Mouse (Mus musculus) heart, adult 2 months (tissue): ENCODE data around the gene Syt15. TPM values are rescaled to one million over a fixed set of nuclear protein-coding genes. Genes with fewer than 3 reads are reported as not detected.

Source experiments
- DNase-seq, 2 experiments: peaks; one replicate each; pipeline ENCODE4 v3.0.0; 2021
- H3K27ac ChIP-seq: fragments of 200-600 bp; 2 replicates; pipeline ENCODE4 v1.8.1; 2022
- H3K27me3 ChIP-seq: fragments of 200-500 bp; 2 replicates; pipeline ENCODE4 v1.6.1; 2012; ENCODE audit warnings: mild to moderate bottlenecking, low read length, inconsistent platforms, mixed read lengths; ENCODE audit not compliant: control insufficient read depth, insufficient read depth
- H3K36me3 ChIP-seq: fragments of 200-500 bp; 2 replicates; pipeline ENCODE4 v1.6.1; 2012; ENCODE audit warnings: low read length, inconsistent platforms; ENCODE audit not compliant: control insufficient read depth, insufficient read depth
- H3K4me1 ChIP-seq: fragments of 200-500 bp; 2 replicates; pipeline ENCODE4 v1.6.1; 2011; ENCODE audit warnings: low read length; ENCODE audit not compliant: control insufficient read depth, insufficient read depth
- H3K4me3 ChIP-seq: fragments of 200-600 bp; 2 replicates; pipeline ENCODE4 v1.8.1; 2022
- H3K79me2 ChIP-seq: fragments of 200-500 bp; replicated peaks from 2 replicates; pipeline ENCODE4 v1.6.1; 2012; ENCODE audit warnings: mild to moderate bottlenecking, inconsistent platforms, low read length, moderate library complexity, mixed read lengths; ENCODE audit not compliant: control insufficient read depth, insufficient read depth
- H3K9ac ChIP-seq: fragments of 200-500 bp; 2 replicates; pipeline ENCODE4 v1.6.1; 2012; ENCODE audit warnings: low read depth, mild to moderate bottlenecking, control low read depth, inconsistent platforms, low read length, mixed read lengths
- CTCF ChIP-seq: fragments of 200-600 bp; IDR thresholded peaks from 2 replicates; pipeline ENCODE4 v1.8.1; 2022; ENCODE audit warnings: antibody characterized with exemption, mild to moderate bottlenecking, moderate library complexity
- EP300 ChIP-seq: fragments of 200-500 bp; IDR thresholded peaks from 2 replicates; pipeline ENCODE4 v1.6.1; 2011; ENCODE audit warnings: low read depth, low read length, control low read depth; ENCODE audit not compliant: insufficient read depth
- POLR2A ChIP-seq: fragments of 200-500 bp; IDR thresholded peaks from 2 replicates; pipeline ENCODE4 v1.6.1; 2011; ENCODE audit warnings: mild to moderate bottlenecking, low read depth, low read length, control low read depth; ENCODE audit not compliant: insufficient read depth
- WGBS: fragments of 180-500 bp; shearing (Covaris S2); methylation state at CpG from one replicate; pipeline ENCODE4 v1.1.7; 2018; 5-methylcytosine and 5-hydroxymethylcytosine counted together
- intact Hi-C: fragments of 180-260 bp; cut with DNase I; formaldehyde crosslinking; loops from one replicate; pipeline ENCODE4 v1.15.1; 2025
- polyA plus RNA-seq: library from polyadenylated mRNA; depleted of rRNA; stranded (reverse); fragments of >200 nt; gene quantifications from 2 replicates; pipeline ENCODE4 v1.2.3, GENCODE M21; 2012
- total RNA-seq, 2 experiments: library from RNA; stranded (reverse); gene quantifications; 2 replicates each; pipeline ENCODE4 v1.2.3; 2021

The Syt15 gene
- total and polyA plus RNA-seq, 3 experiments = 0.43 to 1.6 (median 0.78) TPM

GRCm38 (mm10) chr14:34209080-34209479 lies 10.3 kb upstream of the Syt15 start:
- no peak overlapping the region for H3K27ac ChIP-seq
- 60% methylated on average over 4 of the region's 4 CpGs for WGBS
- H3K27me3 ChIP-seq = no peaks in the 10 kb centered on the region
- TF ChIP-seq CTCF (no peak), EP300 (no peak), POLR2A (no peak)
- no peak overlapping the region for H3K9ac ChIP-seq
- H3K4me1 ChIP-seq = no peaks in the 10 kb centered on the region
- H3K4me3 ChIP-seq = no peak overlapping the region
- no peaks in the 10 kb centered on the region for H3K36me3 ChIP-seq
- intact Hi-C loops = loop anchor here (2.0 to 10.0 kb wide), 2 partner anchors 128 to 254 kb away; partner anchors contain the start of gene Rbp3
- no peak for DNase-seq
- no peaks in the 10 kb centered on the region for H3K79me2 ChIP-seq

GRCm38 (mm10) chr14:34209942-34210341 lies 9.5 kb upstream of the Syt15 start:
- Histone ChIP-seq H3K27ac (no peak overlapping the region), H3K4me3 (no peak overlapping the region), H3K36me3 (no peaks in the 10 kb centered on the region), H3K9ac (no peak overlapping the region), H3K27me3 (no peaks in the 10 kb centered on the region), H3K79me2 (no peaks in the 10 kb centered on the region), H3K4me1 (no peaks in the 10 kb centered on the region)
- intact Hi-C loops = loop anchor here (2.0 to 10.0 kb wide), 2 partner anchors 129 to 255 kb away; partner anchors contain the start of gene Rbp3
- TF ChIP-seq CTCF (no peak), EP300 (no peak), POLR2A (no peak)
- no peak for DNase-seq
- WGBS = 88% methylated on average over 4 of the region's 4 CpGs

DNA sequence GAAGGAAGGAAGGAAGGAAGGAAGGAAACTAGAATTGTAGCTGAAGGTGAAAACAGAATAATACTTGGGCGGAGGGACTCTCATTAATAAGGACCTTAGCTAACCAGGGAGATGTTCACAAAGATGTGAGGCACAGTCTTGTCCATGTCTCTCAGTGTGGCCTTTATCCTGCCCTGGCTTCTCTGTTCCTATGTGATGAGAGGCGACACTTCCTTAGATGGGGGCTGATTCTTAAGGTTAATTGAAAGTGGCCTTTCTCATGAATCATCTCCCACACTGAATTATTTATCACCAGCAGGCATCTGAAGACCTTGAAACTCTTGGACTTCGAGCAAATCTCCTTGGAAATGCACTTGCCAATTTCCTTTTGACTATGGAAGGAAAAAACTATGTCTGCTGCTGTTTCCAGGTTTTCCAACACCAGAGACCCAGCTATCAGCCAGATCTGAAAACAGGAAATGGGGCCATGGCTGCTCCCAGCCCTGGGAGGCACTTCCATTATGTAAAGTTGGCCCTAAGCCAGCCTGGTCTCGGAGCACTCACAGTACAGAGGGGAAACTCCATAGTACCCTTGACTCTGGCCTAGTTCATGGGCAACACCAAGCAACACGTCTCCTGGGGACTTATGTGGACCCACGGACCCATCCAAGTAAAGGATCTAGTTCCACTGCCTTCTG lies 3.8 kb upstream of the Syt15 start:
- Histone ChIP-seq H3K36me3 (no peaks in the 10 kb centered on the region), H3K4me1 (no peaks in the 10 kb centered on the region), H3K4me3 (no peak overlapping the region), H3K79me2 (no peaks in the 10 kb centered on the region), H3K27ac (no peak overlapping the region), H3K27me3 (no peaks in the 10 kb centered on the region), H3K9ac (no peak overlapping the region)
- intact Hi-C loops = no loop called here
- 49% methylated on average over 6 of the region's 6 CpGs for WGBS
- peak in 1 of 2 experiments; percentile 12 for DNase-seq
- TF ChIP-seq CTCF (no peak), POLR2A (no peak), EP300 (no peak)

- Histone ChIP-seq H3K27me3 (no peaks in the 10 kb centered on the region), H3K4me3 (no peak overlapping the region), H3K9ac (no peak overlapping the region), H3K79me2 (no peaks in the 10 kb centered on the region), H3K27ac (no peak overlapping the region), H3K4me1 (peaks cover 1% of the 10 kb centered on the region; the same call in 1 of the 2 replicates), H3K36me3 (no peaks in the 10 kb centered on the region)
- intact Hi-C loops = no loop called here
- 7% methylated on average over 29 of the region's 29 CpGs for WGBS
- DNase-seq = peak in 1 of 2 experiments; percentile 11
- TF ChIP-seq CTCF (no peak), POLR2A (no peak), EP300 (no peak)
Measured at GRCm38 (mm10) chr14:34219786-34220198, 397 bp downstream of the Syt15 start.

DNA sequence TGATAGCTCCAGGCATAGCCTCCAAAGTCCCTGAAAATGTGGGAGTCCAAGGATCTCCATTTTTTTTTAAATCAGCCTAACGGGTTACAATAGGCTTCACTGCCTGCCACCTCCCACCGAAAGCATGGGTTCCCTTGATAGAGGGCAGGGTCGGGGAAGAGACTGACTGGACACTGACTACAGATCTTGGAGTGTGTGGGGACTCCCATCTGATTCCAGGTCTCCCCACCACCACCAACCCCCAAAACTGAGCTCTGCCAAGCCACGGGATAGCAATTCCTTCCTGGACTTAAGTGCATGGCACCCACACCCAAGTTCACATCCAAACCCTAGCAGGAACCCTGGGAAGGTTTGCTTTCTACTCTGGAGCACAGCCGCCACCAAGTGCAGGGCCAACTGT lies 1.0 kb downstream of the Syt15 start:
- no peaks in the 10 kb centered on the region for H3K36me3 ChIP-seq
- H3K9ac ChIP-seq = no peak overlapping the region
- H3K4me1 ChIP-seq = peaks cover 1% of the 10 kb centered on the region; the same call in 1 of the 2 replicates
- no peak for DNase-seq
- H3K27ac ChIP-seq = no peak overlapping the region
- no peaks in the 10 kb centered on the region for H3K79me2 ChIP-seq
- no peak overlapping the region for H3K4me3 ChIP-seq
- intact Hi-C loops = no loop called here
- H3K27me3 ChIP-seq = no peaks in the 10 kb centered on the region
- TF ChIP-seq CTCF (no peak), POLR2A (no peak)
- 59% methylated on average over 5 of the region's 5 CpGs for WGBS

- peaks cover 1% of the 10 kb centered on the region; the same call in 1 of the 2 replicates for H3K4me1 ChIP-seq
- WGBS = 51% methylated on average over 5 of the region's 5 CpGs
- H3K79me2 ChIP-seq = no peaks in the 10 kb centered on the region
- no peak overlapping the region for H3K4me3 ChIP-seq
- intact Hi-C loops = no loop called here
- no peaks in the 10 kb centered on the region for H3K27me3 ChIP-seq
- peak in 1 of 2 experiments; percentile 23 for DNase-seq
- H3K9ac ChIP-seq = no peak overlapping the region
- no peak overlapping the region for H3K27ac ChIP-seq
- H3K36me3 ChIP-seq = no peaks in the 10 kb centered on the region
- TF ChIP-seq EP300 (no peak), POLR2A (no peak), CTCF (no peak)
Measured at GRCm38 (mm10) chr14:34221416-34222077, 2.2 kb downstream of the Syt15 start.
